Mouse (Mus musculus) ES-E14 (cell line): Measurements from ENCODE around the gene Tceanc2. TPM values are rescaled to one million over a fixed set of nuclear protein-coding genes. Genes with fewer than 3 reads are reported as not detected.
A peak's percentile ranks its signal among the peaks of the same experiment; 100 is the strongest.

ENCODE experiments used
- DNase-seq: peaks from one replicate; pipeline ENCODE4 v3.0.0-alpha.2; 2013; ENCODE audit warnings: low read depth, low spot score
- H3K27ac ChIP-seq: 2 replicates; pipeline ENCODE4 v1.5.1; 2012; ENCODE audit warnings: low read depth, mild to moderate bottlenecking, low read length, moderate library complexity, mixed read lengths; ENCODE audit not compliant: poor library complexity, insufficient read depth, severe bottlenecking
- H3K36me3 ChIP-seq: 2 replicates; pipeline ENCODE4 v1.6.1; 2012; ENCODE audit warnings: mild to moderate bottlenecking, low read length, moderate library complexity, mixed read lengths; ENCODE audit not compliant: control insufficient read depth, poor library complexity, insufficient read depth, severe bottlenecking
- H3K4me1 ChIP-seq, 2 experiments: fragments of 150-350 bp in 1 of 2; sonication (generic) in 1 of 2; 2 replicates each; pipeline ENCODE4 v1.6.1; 2012; ENCODE audit warnings: low read length in 2 of 2, mild to moderate bottlenecking in 1 of 2, mixed read lengths in 1 of 2; ENCODE audit not compliant: control insufficient read depth in 2 of 2, insufficient read depth in 2 of 2, poor library complexity in 1 of 2
- H3K4me3 ChIP-seq, 2 experiments: fragments of 150-350 bp in 1 of 2; sonication (generic) in 1 of 2; 2 replicates each; pipeline ENCODE4 v1.5.1; 2012; ENCODE audit warnings: low read length in 2 of 2, low read depth in 1 of 2, mild to moderate bottlenecking in 1 of 2, mixed read lengths in 1 of 2; ENCODE audit not compliant: insufficient read depth in 1 of 2, poor library complexity in 1 of 2, severe bottlenecking in 1 of 2
- H3K9ac ChIP-seq: 2 replicates; pipeline ENCODE4 v1.6.1; 2012; ENCODE audit warnings: low read depth, mild to moderate bottlenecking, low read length, mixed read lengths; ENCODE audit not compliant: poor library complexity, insufficient read depth, severe bottlenecking
- H3K9me3 ChIP-seq: fragments of 150-350 bp; sonication (generic); 2 replicates; pipeline ENCODE4 v1.6.1; 2012; ENCODE audit warnings: low read depth, mild to moderate bottlenecking, low read length; ENCODE audit not compliant: control insufficient read depth, insufficient read depth
- CHD2 ChIP-seq: IDR thresholded peaks from 2 replicates; pipeline ENCODE4 v1.6.1; 2014; ENCODE audit warnings: mild to moderate bottlenecking, low read depth, low read length, inconsistent platforms
- HCFC1 ChIP-seq: IDR thresholded peaks from 2 replicates; pipeline ENCODE4 v1.6.1; 2012; ENCODE audit warnings: low read length, inconsistent platforms, borderline replicate concordance; ENCODE audit not compliant: insufficient read depth
- MAFK ChIP-seq: IDR thresholded peaks from 2 replicates; pipeline ENCODE4 v1.6.1; 2014; ENCODE audit warnings: mild to moderate bottlenecking, low read depth, low read length, inconsistent platforms; ENCODE audit not compliant: insufficient read depth
- ZC3H11A ChIP-seq: IDR thresholded peaks from 2 replicates; pipeline ENCODE4 v1.6.1; 2012; ENCODE audit warnings: low read depth, mild to moderate bottlenecking, inconsistent platforms, low read length, borderline replicate concordance
- ZNF384 ChIP-seq: IDR thresholded peaks from 2 replicates; pipeline ENCODE4 v1.6.1; 2012; ENCODE audit warnings: low read depth, low read length, inconsistent platforms
- in situ Hi-C, 2 experiments: fragments of 600-800 bp; cut with MboI; formaldehyde crosslinking; loops; one replicate each; pipeline ENCODE4 v1.15.1; 2025; ENCODE audit warnings: low sequenced_read_pairs in 2 of 2, inconsistent platforms in 1 of 2; ENCODE audit not compliant: unreplicated experiment in 2 of 2
- total RNA-seq: library from RNA; depleted of rRNA; stranded (reverse); fragments of 300-350 nt; gene quantifications from 2 replicates; pipeline ENCODE4 v1.2.3, GENCODE M21; 2012

Gene Tceanc2
- total RNA-seq, 1 experiment, result 7.1 TPM

- peaks cover 0 to 9% of the 10 kb centered on the region in 2 experiments; a peak in 2 of 4 replicates for H3K4me1 ChIP-seq
- no peak for TF ChIP-seq ZNF384
- TF ChIP-seq ZC3H11A, result no peak
- TF ChIP-seq MAFK, result no peak
- no peak for TF ChIP-seq CHD2
- TF ChIP-seq HCFC1, result no peak
- H3K9ac ChIP-seq, result no peak overlapping the region
- no peaks in the 10 kb centered on the region for H3K9me3 ChIP-seq
- in situ Hi-C loops, result no loop called here
- no peak overlapping the region for H3K4me3 ChIP-seq
- no peak overlapping the region for H3K27ac ChIP-seq
- no peaks in the 10 kb centered on the region for H3K36me3 ChIP-seq
- peak; percentile 30 for DNase-seq
Observed at GRCm38 (mm10) chr4:107127901-107128669, 50.8 kb downstream of the Tceanc2 start.

GRCm38 (mm10) chr4:107126891-107127524, 51.9 kb downstream of the Tceanc2 start:
- in situ Hi-C loops, result no loop called here
- Histone ChIP-seq H3K4me1 (peaks cover 0 to 9% of the 10 kb centered on the region in 2 experiments; a peak in 2 of 4 replicates), H3K27ac (no peak overlapping the region), H3K9me3 (no peaks in the 10 kb centered on the region), H3K9ac (no peak overlapping the region), H3K36me3 (no peaks in the 10 kb centered on the region), H3K4me3 (no peak overlapping the region)
- DNase-seq, result no peak
- no peak for TF ChIP-seq ZC3H11A
- no peak for TF ChIP-seq MAFK
- no peak for TF ChIP-seq CHD2
- no peak for TF ChIP-seq ZNF384
- no peak for TF ChIP-seq HCFC1

- Histone ChIP-seq H3K9ac (no peak overlapping the region), H3K4me1 (peaks cover 0 to 9% of the 10 kb centered on the region in 2 experiments; a peak in 2 of 4 replicates), H3K4me3 (no peak overlapping the region), H3K9me3 (no peaks in the 10 kb centered on the region), H3K27ac (no peak overlapping the region), H3K36me3 (no peaks in the 10 kb centered on the region)
- in situ Hi-C loops, result no loop called here
- DNase-seq, result no peak
- TF ChIP-seq ZNF384, result no peak
- no peak for TF ChIP-seq CHD2
- TF ChIP-seq MAFK, result no peak
- TF ChIP-seq ZC3H11A, result no peak
- no peak for TF ChIP-seq HCFC1
Observed at GRCm38 (mm10) chr4:107126389-107126788, 52.5 kb downstream of the Tceanc2 start.

GRCm38 (mm10) chr4:107125101-107125500, 53.8 kb downstream of the Tceanc2 start:
- in situ Hi-C loops, result no loop called here
- no peak for TF ChIP-seq MAFK
- TF ChIP-seq HCFC1, result no peak
- no peak for TF ChIP-seq CHD2
- no peak for TF ChIP-seq ZC3H11A
- no peak for TF ChIP-seq ZNF384
- Histone ChIP-seq H3K4me3 (no peak overlapping the region), H3K4me1 (peaks cover 0 to 4% of the 10 kb centered on the region in 2 experiments; a peak in 1 of 4 replicates), H3K9me3 (no peaks in the 10 kb centered on the region), H3K36me3 (no peaks in the 10 kb centered on the region), H3K9ac (no peak overlapping the region), H3K27ac (no peak overlapping the region)
- DNase-seq, result no peak
